Mouse (Mus musculus): ENCODE results near the gene Mrpl49.

Mrpl49 gene

DNA sequence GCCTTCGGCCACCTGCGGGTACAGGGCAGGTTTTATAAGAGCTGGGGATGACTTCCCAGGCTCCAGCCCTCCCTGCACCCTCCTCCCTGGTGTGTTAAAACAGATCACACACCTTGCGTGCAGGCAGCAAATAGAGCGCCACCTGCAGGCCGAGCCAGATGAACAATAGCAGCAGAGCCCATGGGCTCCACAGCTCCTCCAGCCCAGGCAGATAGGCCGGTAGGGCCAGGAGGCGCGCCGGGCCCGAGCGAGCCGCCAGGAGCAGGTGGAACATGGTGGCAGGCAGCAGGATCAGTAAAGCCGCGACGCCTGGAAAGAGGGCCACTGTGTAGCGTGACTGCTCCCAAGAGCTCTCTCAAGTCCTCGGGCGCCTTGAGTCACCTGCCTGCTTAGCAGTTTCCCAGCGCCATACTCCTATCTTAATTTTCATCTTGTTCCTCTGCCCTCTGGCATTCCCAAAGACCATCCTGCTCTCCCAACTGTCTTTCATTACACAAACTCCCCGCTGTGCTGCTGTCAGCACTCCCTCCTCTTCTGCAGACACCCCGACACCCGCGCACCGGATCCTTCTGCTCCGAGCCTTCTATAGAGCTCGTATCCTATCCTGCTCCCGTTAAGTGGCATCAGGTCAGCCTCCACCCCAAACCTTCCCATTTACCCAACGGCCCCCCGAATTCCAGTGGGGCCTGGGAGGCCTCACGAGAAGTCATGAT, 9.6 kb upstream of the Mrpl49 start:
- peak; percentile 90 for DNase-seq (ENCODE audit: low spot score)

DNA sequence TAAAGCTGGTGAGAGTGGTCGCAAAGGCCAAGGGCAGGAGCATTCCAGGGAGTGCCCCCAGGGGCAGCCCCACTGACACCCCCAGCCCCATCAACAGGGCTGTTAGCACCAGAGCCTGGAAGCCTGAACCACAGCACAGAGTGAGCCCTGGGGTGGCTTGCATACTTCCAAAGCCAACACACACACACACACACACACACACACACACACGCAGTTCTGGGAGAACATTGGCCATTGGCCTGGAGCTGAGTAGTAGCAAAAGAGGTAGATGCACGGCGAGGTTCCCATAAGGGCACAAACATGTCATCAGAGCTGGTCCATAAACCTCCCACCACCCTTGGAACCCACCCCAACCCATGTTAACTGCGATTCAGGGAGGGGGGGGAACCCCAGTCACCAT, 9.0 kb upstream of the Mrpl49 start:
- DNase-seq (ENCODE audit: low spot score): no peak

DNA sequence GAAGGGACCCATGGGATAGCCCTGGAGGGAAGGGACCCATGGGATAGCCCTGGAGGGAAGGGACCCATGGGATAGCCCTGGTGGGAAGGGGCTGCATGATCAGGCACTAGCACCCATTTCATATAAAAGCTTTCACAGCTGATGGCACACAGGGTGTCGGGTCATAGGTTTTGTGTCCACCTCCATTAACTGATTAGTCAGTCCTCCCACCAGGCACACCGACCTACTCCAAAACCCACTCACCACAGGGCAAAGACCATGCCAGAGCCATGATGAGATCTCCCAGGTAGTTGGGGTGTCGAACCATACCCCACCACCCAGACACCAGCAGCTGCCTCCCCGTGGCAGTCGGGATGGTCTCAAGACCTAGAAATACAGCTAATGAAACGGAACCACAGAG, 5.5 kb upstream of the Mrpl49 start:
- DNase-seq (ENCODE audit: low spot score): no peak

DNA sequence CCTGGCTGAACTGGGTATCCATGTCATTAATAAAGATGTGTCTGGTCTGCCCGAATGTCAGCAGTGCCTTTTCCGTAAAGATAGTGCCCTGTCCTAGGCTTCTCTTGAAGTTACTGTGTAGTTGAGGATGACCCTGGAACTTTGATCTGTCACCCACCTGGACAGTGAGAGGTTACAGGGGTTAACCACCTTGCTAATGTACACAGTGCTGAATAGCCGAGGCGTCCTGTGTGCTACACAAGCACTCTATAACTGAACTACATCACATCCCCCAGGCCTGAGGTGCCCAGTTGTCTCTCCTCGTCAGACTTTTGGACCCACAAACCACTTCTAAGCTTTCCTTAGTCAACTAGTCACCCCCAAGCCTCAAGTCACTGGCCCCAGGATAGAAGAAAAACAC, 4.8 kb upstream of the Mrpl49 start:
- no peak for DNase-seq (ENCODE audit: low spot score)

DNA sequence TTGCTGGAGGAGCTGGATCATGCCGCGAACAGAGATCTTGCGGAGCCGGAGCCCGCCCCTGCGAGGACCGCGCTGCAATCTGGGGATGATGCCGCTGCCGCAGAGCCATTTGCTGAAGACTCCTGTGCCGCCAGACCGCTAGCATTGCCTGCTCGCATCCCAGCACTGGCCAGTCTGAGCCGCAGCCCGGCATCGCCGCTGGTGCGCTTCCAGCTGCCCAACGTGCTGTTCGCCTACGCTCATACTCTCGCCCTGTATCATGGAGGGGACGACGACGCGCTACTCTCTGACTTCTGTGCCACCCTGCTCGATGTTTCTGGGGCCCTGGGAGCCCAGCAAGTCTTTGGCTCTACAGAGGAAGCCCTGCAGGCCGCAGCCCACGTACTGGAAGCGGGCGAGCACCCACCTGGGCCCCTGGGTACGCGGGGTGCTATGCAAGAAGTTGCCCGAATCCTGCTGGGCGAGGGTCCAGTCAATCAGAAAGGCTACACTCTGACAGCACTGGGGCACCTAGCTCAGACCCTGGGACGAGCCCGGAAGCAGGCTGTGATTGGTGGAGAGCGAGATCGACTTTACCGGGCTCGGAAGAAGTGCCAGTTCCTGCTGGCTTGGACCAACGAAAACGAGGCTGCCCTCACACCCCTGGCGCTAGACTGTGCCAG, 4.2 kb upstream of the Mrpl49 start:
- peak; percentile 66 for DNase-seq (ENCODE audit: low spot score)

DNA sequence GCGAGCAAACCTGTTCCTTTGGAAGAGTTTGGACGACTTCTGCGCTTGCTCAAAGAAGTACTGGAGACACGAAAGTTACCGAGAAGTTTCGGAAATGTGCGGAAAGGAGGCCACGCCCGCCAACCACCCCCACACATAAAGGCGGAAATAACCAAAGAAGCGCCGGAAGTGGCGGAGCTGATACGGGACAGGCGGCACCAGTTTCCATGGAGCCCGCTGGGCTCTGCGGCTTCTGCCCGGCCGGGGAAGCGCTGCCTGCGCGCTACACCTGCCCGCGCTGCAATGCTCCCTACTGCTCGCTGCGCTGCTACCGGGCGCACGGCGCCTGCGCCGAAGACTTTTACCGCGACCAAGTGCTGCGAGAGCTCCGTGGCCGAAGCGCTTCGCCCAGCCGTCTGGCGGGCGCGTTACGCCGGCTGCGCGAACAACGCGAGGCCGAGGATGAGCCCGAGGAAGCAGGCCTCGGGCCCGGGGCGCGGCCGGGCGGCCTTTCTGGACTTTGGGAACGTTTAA, 3.5 kb upstream of the Mrpl49 start, which contains the start of gene Znhit2:
TSS of gene Znhit2 (plus strand) at position 172 of the 513 bp plus-strand sequence.
- peak; percentile 97 for DNase-seq (ENCODE audit: low spot score)

GRCm38 (mm10) chr19:6058966-6059365, 1.4 kb upstream of the Mrpl49 start:
- DNase-seq (ENCODE audit: low spot score): no peak

- DNase-seq (ENCODE audit: low spot score): peak; percentile 51
These were observed 928 bp upstream of the Mrpl49 start for GRCm38 (mm10) chr19:6058513-6058912.

- DNase-seq (ENCODE audit: low spot score): no peak
These were observed 889 bp downstream of the Mrpl49 start for GRCm38 (mm10) chr19:6056696-6057095.

DNA sequence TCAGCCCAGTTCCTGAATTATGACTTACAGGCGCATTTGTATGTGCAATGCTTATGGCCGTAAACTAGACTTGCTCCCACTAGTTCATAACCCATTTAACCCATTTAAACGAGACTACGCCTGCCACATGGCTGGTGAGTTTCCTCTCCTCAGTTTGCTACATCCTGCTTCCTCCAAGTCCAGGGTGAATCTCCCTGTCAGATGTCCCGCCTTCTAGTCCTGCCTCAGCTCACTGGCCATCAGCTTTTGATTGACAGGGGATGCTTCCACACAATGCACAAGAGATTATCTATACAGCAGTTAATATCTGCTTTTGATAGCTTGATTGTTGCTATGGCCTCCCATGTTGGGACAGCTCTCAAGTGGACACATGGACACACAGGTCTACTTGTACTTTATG, 3.3 kb downstream of the Mrpl49 start:
- DNase-seq (ENCODE audit: low spot score): peak; percentile 52

DNA sequence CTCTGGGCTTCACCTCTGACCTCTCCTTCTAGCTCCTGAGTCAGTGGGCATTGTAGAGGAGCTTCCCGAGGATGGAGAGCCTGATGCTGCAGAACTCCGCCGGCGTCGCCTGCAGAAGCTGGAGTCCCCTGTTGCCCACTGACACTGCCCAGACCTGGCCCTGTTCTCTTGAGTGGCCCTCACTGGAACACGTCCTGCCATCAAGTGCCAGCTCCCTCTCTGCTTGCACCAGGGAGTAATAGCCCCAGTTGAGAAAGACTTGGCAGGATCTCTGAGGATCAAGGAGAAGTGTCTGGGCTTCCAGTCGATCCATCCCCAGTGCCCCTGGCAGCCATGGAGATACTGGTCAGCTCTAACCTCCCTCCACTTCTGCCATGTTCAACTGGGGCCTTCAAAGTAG, 5.1 kb downstream of the Mrpl49 start:
- no peak for DNase-seq (ENCODE audit: low spot score)

DNA sequence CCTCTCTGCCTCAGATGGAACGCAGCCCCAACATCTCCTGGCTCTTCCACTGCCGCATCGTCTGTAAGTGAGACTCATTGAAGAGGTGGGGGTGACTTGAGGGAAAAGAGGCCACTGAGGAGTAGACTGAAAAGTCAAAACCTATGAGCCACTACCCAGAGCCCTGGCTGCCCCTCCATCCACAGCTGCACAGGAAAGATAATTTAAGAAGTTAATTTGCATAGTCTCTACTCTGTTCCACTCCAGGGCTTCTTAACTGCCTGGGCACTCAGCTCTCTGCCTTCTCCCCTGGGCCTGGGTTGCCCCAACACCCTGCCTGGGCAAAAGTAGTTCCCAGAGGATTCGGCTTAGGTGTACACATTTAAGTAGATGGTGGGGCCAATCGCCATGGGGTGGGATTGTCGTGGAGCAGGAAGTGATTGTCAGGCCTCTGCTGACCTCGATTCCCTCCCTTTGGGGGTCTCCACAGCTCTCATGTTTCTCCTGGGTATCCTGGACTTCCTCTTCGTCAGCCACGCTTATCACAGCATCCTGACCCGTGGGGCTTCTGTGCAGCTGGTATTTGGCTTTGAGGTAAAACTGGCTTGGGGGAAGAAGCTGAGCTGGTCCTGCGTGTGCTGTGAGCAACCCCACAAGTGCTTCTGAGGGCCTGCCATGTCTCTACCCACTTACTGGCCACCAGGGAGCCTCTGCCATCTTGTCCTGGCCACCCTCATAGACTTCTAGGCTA, 8.7 kb downstream of the Mrpl49 start:
- DNase-seq (ENCODE audit: low spot score): no peak

GRCm38 (mm10) chr19:6047899-6048166, 9.8 kb downstream of the Mrpl49 start:
- DNase-seq (ENCODE audit: low spot score): no peak

DNA sequence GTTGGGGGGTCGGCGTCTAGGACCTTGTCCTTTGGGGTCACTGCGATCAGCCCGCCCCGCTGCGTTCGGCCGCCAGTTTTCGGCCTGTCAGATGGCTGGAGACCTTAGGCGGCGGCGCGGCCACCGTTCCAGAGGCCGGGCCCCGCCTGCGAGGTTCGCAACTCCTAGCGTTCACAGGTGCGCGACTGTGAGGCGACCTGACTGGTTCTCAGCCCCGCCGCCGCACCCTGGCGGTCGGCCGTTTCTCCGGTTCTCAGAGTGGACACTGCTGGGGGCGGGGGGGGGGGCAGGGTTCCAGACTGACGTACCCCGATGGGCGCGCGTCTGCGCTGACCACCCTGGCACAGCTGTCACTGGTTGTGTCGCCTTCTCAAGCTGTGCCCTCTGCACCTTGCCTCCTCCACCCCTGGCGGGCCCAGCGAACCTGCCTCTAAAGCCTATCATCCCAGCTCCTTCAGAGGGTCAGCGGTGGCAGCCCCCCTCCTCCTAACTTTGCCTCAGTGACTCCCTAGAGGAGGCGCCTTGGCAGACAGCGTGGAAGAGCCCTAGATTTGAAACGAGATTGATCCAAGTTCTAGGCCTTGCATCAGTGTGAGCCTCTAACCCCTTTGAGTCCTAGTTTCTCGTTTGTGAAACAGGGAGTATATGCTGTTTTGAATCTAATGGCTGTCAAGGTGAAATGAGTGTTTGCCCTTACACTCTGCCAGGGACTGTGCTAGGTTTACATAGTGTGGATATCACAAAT, 10.3 kb downstream of the Mrpl49 start:
- DNase-seq (ENCODE audit: low spot score): peak; percentile 61

DNA sequence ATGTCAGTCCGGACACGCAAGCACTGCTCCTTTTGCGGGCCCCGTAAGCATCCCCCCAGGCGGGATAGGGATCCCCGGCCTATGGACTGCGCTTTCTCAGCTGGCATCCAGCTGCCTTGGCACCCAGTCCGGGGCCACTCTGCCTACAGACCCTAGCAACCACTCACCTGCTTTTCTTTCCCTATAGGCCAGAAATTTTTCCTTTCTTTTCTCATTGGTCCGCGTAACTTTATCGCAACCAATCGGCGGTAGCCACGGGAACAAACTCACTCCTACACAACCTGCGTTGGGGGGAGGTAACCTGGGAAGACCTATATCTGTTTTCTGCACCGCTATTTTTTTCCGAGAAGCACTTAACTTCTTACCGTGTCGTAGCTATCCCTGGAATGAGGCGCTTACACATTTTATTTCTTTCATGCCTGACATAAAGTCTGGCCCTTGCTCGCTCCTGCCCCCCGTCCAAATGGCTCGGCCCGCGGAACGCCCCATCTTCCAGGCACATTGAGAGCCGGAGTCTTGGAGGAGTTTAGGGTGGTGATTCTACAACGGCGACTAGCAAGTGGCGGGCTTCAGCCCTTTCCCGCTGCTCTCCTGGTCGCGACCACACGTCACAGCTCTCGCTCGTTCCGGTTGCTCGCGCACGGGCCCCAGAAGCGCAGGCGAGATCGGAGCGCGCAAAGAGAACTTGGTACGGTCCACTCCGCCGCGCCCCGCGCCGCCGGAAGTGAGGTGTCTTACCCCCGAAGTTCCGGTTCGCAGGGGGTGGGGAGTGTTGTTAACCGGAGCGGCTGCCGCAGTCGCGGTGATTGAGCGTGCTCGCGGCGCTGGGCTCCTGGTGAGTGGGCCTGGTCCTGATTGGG, 11.1 kb downstream of the Mrpl49 start, which contains the start of gene Syvn1:
TSS of gene Syvn1 (plus strand) at position 283 of the 860 bp plus-strand sequence.
- peak; percentile 97 for DNase-seq (ENCODE audit: low spot score)

- DNase-seq (ENCODE audit: low spot score): no peak
These were observed 12.0 kb downstream of the Mrpl49 start for GRCm38 (mm10) chr19:6045366-6046293.

- DNase-seq (ENCODE audit: low spot score): peak; percentile 83
These were observed 13.5 kb downstream of the Mrpl49 start for GRCm38 (mm10) chr19:6044102-6044501.

DNA sequence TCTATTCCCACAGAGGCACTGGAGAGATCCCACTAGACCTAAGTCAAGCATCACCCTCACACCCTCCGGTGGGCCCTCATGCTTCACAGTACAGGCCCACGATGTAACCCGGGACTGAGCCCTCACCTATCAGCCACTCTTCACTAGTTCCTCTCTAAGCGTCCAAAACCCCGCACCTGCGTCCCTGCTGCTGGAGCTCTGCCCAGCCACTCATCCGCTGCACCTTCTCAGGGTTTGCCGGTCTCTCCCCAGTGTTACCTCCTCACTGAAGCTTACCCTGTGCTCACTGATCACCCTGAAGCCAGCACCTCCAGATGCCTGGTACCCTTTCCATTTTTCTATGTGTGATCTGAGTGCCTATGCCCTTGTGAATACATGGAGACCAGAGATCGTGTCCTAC, 15.3 kb downstream of the Mrpl49 start:
- DNase-seq (ENCODE audit: low spot score): no peak

DNA sequence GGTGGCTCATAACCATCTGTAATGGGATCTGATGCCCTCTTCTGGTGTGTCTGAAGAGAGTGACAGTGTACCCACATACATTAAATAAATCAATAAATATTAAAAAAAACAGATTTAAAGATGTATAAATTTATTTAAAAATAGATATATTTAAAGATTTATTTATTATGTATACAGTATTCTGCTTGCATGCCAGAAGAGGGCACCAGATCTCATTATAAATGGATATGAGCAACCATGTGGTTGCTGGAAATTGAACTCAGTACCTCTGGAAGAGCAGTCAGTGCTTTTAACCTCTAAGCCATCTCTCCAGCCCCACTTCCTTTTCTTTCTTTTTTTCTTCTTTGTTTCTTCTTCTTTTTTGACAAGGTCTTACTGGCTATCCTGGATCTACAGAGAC, 17.6 kb downstream of the Mrpl49 start:
- DNase-seq (ENCODE audit: low spot score): no peak

DNA sequence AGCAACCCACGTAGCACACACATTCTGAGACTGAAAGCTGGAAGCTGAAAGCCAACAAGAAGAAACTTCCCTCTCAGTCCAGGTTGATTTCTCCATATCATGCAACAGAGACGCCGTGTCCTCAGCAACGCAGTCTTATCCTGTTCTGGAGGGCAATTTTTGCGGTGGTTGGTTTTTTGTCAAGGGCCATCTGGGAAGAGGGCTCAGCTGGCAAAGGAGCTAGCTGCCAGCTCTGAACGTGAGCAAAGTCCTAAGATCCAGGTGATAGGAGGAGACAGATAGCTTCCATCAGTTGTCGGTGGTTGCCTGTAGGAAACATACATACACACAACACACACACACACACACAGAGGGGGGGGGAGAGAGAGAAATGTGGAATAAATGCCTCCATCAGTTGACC, 19.3 kb downstream of the Mrpl49 start:
- no peak for DNase-seq (ENCODE audit: low spot score)

Measured in MN1 (cell line).